Mouse (Mus musculus): ENCODE data around the gene Atp9a.
"Not testable (repeated sequence)": the region's sequence is repeated elsewhere in the genome, so short reads cannot be mapped to it uniquely, and the experiment has no call there.

Atp9a gene

DNA sequence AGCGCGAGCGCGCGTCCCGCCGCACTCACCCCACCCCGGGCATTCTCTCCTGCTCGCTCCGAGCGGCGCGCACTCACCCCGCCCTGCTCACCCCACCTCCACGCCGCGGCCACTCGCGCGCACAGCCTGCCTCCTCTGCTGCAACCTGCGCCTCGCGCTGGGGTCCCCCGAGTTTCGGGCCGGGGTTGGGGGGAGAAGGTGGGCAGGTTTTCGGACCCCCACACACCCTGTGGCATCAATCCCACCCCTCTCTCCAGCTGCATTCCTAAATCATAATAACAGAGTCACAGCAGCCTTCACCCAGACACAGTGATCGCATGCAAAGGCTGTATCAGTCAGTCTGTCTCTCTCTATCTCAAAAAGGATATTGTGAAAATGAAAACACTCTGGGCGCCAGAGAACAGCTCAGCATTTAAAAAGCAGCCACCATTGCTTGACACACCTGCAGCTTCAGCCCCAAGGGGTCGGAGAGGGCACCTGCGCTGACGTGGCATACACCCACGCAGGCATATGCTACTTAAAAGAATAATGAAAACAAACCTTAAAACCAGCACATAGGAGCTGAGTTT lies at the start of gene Atp9a:
Gene Atp9a, minus strand, starts transcription at position 351 of the 569 bp plus-strand sequence.
- peak; percentile 30 to 52 for DNase-seq

DNA sequence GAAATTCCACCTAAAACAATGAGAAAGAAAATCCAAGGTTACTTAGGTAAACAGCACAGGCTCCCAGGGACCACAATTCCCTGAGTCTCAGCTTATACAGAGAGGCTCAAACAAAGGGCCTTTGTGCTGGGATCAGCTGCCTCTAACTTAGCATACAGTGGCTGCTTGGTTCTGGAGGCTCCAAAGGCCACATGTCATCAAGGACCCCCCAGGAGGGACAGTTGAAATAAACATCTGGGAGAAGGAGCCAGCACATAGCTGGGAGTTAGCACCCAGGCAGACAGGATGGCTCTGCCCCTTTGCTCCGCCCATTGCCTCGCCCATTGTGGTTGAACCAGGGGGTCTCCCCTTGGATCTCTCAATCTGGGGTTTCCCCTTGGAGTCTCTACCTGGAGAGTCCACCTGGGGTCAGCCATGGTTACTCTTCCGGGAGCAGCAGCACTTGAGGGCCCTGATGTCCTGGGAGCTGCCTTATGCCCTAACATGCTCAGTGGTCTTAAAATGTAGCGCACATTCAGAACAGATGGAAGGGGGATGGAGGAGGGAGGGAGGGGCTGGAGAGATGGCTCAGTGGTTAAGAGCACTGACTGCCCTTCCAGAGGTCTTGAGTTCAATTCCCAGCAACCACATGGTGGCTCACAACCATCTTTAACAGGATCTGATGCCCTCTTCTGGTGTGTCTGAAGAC lies 49.0 kb upstream of the Atp9a start:
- DNase-seq: no peak

DNA sequence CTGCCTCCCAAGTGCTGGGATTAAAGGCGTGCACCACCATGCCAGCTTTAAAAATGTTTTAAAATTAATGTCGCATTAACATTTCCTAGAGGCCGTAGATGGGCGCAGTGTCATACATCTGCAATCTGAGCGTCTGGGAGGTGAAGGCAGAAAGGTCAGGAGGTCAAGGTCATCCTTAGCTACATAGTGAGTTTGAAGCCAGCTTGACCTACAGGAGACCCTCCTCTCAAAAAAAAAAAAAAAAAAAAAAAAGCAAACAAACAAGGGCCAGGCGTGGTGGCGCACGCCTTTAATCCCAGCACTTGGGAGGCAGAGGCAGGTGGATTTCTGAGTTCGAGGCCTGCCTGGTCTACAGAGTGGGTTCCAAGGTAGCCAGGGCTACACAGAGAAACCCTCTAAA lies 44.0 kb upstream of the Atp9a start:
- no peak for DNase-seq

DNA sequence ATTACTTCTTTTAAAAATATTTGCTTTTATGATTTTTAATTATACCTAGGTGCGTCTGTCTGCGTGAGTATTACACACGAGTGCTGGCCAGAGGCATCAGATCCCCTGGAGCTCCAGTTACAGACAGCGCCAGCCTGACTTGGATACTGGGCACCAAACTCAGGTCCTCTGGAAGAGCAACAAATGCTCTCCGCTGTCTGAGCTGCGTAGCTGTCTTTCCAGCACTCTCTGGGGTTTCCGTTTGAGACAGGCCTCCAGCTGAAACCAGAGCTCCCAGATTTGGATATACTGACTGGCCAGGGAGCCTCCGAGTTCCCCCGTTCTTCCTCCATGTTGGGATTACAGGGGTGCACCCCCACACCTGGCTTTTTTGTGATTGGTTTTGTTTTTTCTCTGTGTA lies 38.4 kb upstream of the Atp9a start:
- no peak for DNase-seq

DNA sequence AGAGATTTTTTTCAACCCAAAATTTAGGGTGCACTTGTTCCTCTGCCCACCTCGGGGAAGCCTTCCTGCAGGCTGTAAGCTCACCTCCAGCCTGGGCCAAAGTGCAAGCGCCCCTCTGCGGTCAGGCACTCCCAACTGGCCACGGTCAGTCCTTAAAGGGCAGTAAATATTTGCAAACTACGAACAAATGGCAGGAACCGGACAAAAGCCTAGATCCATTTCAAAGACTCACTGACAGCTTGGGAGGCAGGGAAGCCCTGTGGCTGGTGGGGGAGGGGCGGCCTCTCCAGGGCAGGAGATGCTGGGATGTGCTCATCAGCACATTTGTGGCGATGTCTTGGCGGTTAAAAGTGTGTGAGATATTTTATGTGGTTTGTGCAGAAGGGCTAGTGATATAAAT lies 37.8 kb upstream of the Atp9a start:
- no peak for DNase-seq

DNA sequence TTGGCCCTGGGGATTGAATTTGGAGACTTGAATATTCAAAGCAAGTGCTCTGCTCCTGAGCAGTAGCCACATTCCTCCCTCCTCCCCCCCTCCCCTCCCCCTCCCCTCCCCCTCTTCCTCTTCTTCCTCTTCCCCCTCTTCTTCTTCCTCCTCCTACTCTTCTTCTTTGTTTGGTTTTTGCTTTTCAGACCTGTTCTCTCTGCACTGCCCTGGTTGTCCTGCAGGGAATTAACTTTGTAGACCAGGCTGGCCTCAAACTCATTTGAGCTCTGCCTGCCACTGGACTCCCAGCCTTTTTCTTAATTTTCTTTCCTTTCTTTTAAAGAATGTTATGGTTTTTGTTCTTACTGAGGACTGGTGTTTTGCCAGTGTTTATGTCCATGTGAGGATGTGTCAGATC lies 35.3 kb upstream of the Atp9a start:
- no peak for DNase-seq

DNA sequence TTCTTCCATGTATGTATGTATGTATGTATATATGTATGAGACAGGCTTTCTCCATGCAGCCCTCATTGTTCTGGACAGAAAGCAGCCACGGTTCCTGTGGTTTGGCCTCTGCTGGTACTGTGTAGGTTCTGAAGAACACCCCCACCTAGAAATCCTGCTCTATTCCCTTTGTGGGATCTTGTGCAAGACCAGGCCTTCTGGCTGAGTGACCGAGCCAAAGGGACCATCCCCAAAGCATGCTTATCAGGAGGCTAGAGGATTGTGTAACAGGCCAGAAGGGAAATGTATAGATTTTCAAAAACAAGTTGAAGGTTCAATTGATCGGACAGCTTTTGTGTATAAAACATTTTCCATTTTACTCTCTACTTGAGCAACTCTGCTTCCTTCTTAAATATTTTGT lies 34.0 kb upstream of the Atp9a start:
- no peak for DNase-seq

DNA sequence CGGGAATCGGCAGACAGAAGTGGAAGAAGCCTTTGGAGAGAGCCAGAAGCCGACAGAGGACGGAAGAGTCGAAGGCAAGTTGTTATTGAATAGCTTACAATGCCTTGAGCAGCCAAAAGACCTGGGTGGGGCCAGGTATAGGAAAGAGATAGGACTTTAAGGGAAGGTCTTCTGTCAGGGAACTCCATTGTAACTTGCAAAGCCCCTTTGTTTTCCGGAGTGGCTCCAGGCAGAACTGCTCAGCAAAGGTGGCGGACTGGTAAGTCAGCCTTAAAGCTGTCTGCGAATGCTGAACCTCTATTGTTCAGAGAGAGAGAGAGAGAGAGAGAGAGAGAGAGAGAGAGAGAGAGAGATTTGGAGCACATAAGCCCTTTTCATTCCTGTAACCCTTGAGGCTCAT lies 27.1 kb upstream of the Atp9a start:
- no peak for DNase-seq

DNA sequence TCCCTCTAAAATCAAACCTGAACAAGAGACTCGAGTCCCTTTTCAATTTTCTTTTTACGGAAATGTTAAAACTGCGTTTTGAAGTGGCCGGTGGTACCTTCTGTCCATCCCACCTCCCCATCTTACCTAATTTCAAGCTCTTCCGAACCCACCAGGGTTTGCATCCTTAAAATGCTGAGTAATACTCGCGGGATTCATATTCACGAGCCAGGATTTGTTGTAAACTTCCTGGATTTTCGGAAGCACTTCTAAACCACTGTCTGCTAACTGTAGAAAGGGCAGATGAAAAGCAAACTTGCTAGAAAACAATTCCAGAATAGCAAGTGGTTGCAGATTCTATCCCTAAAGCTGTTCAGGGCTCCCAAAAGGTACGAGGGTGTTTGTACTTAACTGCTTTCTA lies 25.4 kb upstream of the Atp9a start, which contains the start of gene Sall4:
Gene Sall4, minus strand, starts transcription at position 362 of the 400 bp plus-strand sequence.
- DNase-seq: no peak

DNA sequence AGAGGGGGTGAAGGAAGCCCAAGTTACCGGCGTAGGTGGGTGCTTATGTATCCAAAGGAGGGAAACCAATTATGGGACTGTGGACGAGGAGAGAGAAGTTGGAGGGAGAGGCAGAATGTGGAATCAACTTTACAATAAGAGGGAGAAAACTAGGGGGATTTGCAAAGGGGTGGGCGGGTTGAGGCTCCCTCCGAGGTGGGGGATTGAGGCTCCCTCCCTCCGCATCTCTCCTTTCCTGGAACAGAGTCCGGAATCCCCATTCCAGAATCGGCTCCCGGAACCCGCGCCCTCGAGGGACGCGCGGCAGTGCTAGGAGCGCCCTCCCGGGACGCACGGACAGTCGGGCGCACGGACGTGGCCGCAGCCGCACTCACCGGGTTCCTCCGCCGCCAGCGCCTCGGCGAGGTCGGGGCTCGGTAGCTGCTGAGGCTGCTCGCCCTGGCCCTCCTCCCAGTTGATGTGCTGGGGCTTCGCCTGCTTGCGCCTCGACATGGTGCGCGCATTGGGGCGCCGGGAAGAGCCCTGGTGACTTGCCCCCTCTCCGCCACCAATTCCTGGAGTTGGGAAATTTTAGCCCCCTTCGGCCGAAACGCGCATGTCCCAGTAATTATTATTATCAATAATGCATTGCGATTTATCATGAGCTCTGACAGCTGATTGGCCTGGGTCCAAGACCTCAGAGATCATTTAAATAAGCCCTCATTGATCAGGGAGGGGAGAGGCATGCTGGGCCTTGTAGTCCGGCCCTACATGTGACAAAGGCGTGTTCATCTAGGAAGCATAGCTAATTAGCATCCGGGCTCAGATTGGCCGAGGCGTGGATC lies 24.5 kb upstream of the Atp9a start:
- DNase-seq: no peak

DNA sequence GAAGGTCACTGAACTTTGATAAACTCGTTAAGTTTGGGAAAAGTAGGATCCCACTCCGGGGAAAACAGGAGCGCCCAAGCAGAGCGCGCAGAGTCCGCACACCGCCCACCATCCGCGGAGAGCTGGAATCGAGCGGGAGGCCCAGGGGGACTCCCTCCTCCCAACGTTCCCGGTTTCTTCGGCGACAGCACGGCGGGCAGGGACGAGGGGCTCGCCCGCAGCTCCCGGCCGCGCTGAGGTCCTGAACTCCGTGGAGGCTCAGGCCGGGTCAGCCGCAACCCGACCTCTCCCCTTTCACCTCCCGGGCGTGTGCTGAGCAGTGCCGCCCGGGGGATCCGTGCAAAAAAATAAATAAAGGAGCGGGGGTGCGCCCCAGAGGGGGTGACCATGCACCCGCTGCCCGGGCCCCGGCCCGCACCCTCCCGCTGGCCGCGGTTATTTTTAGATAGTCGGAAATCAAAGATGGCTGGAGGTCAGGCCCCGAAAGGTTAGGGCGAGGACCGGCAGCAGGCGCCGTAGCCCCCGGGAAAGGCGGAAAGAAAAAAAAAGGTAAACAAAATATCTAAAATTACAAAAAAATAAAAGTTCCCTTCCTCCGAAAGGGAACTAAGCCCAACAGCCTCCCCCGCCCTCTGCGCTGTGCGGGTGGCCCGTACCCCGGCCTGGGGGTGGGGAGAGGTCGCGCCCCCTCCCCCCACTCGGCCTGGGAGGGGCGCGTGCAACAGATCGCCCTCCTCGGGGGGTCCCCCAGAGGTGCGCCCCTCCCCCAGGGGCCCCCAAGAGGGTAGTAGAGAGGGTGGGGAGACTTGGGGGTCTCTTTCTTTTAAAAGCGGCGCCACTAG lies 23.7 kb upstream of the Atp9a start:
- DNase-seq: no peak

DNA sequence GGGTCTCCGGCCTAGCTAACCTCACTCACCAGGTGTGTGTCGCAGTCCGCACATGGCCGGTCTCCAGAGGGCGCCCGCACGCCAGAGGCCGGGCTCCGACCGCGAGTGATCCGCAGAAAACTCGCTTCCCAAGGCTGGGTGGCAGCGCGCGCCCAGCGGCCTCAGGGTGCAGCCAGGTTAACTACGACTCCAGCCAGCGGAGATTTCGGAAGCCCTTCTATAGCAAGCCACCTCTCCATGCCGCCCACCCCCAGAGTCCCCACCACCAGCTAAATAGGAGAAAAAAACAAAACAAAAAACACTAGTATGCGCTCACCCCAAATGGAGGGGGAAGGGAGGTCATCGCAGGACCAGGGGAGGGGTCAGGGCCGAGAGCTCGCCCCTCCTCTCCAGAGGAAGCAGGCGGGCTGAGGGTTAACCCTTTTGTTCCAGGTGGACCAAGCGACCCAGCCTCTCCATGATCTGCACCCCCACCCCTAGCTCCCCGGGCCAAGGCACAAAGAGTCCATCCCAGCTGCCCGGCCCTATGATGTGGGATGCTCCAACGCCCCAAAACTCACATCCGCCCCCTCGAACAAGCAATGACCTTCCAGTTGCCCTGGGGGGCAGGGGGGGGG lies 23.0 kb upstream of the Atp9a start:
- DNase-seq: no peak

DNA sequence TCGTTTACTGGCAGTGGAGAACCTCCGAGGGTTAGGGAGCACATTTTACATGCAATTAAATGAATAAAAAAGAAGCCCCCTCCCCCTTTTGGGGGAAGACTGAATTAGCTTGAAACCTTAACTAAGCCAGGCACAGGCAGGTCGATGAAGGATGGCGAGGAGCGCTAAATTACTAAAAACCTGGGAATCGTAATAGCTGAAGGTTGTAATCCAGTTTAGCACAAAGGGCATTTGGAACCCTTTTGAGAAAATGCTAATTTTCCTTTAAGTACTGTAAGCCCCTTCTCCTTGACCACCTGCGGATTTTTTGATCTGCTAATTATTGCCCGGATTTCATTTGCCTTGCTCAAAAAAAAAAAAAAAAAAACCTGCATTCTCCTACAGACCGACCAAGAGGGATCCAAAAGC lies 22.3 kb upstream of the Atp9a start:
- no peak for DNase-seq

DNA sequence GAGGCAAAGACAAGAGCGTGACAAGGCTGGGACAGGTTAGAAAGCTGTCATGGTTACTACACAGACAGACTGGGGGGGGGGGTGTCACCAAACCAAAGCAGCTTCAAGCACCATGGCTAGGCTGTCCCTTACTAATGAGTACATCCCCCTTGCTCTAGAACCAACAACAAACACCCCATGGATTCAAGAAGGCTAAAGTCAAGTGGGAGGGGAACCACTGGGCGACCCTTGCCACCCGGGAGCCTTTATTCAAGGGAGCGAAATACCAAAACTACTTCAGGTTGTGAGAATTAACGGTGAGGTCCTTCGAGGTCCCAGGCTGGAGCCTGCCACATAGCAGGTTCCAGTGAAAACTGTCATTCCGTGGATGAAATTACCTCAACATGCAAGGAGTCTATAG lies 21.6 kb upstream of the Atp9a start:
- no peak for DNase-seq

DNA sequence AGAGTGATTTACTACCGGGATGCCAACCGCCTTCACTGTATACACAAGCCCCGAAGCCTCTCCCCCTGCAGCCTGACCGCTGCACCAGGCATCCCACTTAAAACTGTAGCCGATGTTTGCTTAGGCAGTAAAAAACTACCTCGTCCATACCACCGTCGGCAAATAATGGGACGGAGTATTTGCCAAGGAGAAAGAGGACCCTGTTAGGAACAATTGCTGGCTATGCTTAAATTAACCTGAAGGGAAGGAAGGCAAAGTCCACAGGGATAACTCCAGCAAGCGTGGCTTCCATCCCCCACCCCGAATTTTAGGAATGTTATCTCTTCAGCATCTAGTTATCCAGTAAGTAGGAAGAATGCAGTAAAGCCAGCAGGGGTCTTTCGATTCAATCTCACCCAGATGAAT lies 20.2 kb upstream of the Atp9a start:
- no peak for DNase-seq

DNA sequence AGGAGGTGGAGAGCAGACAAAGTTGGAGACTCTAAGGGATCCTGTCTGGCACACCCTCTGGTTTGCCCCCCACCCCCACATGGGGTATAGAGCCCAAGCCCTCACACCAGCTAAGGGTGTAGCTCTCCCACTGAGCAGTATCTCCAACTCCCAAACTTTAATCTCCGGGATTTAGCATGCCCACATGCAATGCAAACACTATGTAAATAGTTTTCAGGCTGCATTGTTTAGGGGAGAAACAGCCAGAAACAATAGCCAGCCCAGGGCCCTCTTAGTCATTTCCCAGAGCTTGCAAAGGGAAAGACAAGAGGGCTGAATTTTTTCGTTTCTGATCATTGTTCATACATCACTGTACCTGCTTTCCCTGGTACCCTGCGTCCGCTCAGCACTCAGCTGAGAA lies 19.7 kb upstream of the Atp9a start:
- no peak for DNase-seq

DNA sequence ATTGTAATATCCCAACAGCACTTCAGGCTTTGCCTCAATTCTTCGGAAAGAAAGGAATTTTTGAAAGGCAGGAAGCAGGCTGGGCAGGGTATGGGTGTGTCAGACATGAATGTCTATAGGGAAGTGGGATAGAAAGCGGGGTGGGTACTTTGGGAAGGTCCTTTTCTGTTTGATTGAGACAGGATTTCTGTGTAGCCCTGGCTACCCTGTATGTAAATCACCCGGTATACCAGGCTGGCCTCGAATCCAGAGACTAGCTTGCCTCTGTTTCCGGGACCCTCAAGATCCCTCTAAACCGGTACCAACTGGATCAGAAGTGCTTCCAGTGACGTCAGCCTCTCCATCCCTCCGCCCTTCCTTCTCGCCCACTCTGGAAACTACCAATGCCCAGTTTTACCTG lies 18.9 kb upstream of the Atp9a start:
- no peak for DNase-seq

DNA sequence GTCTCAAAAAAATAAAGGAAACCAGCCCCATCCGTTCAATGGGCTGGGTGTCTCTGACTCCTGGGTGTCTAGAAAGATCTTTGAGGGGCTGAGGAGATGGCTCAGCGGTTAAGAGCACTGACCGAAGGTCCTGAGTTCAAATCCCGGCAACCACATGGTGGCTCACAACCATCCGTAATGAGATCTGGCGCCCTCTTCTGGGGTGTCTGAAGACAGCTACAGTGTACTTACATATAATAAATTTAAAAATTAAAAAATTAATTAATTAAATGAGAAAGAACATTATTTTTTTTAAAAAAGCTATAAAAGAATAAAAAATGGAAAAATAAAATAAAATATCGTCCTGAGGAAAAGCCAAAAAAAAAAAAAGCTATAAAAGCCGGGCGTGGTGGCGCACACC lies 2.2 kb upstream of the Atp9a start:
- not testable (repeated sequence) for DNase-seq

DNA sequence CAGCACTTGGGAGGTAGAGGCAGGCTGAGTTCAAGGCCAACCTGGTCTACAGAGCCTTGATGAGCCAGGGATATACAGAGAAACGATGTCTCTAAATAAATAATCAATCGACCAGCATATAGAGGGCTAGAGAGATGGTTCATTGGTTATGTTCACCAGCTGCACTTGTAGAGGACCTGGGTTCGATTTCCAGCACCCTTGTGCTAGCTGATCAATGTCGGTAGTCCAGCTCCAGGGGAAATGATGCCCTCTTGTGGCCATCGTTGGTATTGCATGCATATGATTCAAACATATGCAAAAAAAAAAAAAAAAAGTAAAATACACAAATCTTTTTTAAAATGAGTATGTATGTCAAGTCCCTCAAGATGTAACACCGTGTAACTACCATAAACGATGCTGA lies 440 bp upstream of the Atp9a start:
- DNase-seq: peak in 1 of 2 experiments; percentile 19

DNA sequence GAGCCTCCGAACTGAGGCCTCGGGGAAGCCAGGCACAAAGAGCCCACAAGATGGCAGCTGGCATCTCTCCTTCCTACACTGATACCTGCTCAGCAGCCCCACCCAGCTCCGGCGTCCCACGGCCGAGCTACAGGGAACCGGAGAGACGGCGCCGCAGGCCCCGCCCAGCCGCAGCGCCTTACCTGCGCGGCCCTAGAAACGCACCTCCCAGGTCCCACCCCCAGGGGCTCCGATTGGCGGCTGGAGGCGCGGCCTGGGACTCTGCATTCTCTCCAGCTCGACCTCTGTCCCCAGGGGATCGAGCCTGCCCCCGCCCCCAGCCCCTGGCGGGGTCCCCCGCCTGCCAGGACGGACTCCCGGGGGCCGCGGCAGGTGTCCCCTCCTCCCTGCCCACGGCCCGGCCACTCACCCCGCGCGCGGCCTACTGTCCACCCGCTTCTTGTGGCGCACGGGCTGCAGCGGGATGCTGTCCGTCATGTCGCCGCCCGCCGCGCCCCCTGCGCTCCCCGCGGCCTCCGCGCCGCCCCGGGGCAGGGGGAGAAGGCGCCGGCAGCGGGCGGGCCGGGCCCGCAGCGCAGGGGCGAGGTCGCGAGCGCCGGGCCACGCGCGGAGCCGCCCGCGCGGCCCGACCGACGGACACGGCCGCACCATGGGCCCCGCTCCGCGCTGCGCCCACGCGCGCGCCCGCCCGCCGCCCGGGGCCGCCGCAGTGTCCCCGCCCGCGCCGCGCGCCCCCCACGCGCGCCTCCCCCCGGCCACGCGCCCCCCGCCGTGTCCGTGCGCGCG lies 743 bp downstream of the Atp9a start:
- peak; percentile 59 to 72 for DNase-seq

DNA sequence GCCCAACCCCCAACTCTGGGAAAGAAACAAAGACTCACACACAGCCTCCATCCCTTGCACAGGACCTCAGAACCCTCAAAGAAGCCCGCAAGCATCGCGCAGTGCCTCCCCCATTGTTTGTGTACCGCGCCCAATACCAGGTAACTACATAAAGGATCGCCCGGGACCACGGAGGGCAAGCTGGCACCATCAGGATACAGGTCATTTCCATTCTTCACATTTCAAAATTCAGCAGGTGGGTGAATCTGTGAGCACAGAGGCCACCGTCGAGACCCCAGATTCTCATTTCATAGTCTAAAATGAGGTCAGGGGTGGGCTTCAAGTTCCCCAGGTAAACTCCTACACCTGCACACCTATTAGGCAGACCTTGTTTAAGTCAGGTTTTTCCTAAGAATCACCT lies 1.7 kb downstream of the Atp9a start:
- DNase-seq: no peak

DNA sequence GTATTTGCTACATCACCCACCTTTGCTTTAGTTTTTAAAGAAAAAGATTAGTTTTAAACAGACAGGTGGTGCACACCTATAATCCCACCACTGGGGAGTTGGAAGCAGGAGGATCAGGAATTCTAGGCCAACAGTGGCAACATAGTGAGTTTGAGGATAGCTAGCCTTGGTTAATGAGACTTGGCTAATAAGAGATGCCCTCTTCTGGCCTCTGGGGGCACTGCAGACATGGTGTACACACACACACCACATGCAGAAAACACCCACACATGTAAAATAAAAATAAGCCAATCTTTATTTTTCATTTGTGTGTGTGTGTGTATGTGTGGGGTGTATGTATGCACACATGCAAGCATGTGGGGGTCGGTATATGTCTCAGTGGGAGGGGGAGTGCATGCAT lies 3.4 kb downstream of the Atp9a start:
- no peak for DNase-seq
